Mouse (Mus musculus) spleen, adult 10 weeks (tissue): Measurements from ENCODE around the gene Nrsn1. TPM values are rescaled to one million over a fixed set of nuclear protein-coding genes. Genes with fewer than 3 reads are reported as not detected.

Experiments
- polyA plus RNA-seq: library from polyadenylated mRNA; stranded (reverse); fragments of 350-450 nt; fragmentation: Illumina TruSeq; extraction: RNeasy Lipid Tissue Mini Kit (QIAGEN cat#74804); gene quantifications from one replicate; pipeline ENCODE4 v1.2.3, GENCODE M21; 2015; ENCODE audit warnings: low replicate concordance; ENCODE audit not compliant: insufficient read depth

Gene Nrsn1
- polyA plus RNA-seq: not detected

DNA sequence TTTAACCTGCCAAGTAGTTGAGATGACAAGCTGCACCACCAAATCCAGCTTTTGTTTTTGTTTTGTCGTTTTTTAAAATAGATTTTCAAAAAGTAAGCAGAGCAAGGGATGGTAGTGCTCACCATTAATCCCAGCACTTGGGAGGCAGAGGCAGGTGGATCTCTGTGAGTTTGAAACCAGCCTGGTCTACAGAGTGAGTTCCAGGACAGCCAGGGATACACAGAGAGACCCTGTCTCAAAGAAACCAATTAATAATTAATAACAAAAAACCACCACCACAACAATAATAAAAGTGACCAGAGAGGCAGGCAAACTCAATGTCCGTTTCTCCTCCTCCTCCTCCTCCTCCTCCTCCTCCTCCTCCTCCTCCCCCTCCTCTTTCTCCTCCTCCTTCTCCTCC lies at the start of gene Nrsn1:
Gene Nrsn1, minus strand, starts transcription at position 101 of the 400 bp plus-strand sequence.

Other genes with a start within 250 kb of the Nrsn1 start
- not detected for gene Dcdc2a, start 214.5 kb downstream of the Nrsn1 start, polyA plus RNA-seq